Mouse (Mus musculus) megakaryocyte, embryonic 14.5 days (primary cell): Measurements from ENCODE around the gene Slbp.

Source experiments
- FLI1 ChIP-seq: IDR thresholded peaks from 2 replicates; pipeline ENCODE4 v1.6.1; 2012; ENCODE audit warnings: low read length, inconsistent platforms, mixed read lengths
- GATA1 ChIP-seq: IDR thresholded peaks from 3 replicates; pipeline ENCODE4 v1.6.1; 2012; ENCODE audit warnings: mixed read lengths, low read length, inconsistent platforms, borderline replicate concordance

- TF ChIP-seq GATA1 (no peak), FLI1 (no peak)
Observed at GRCm38 (mm10) chr5:33630615-33631014, 21.8 kb downstream of the Slbp start.
